Mouse (Mus musculus) myocyte (in vitro differentiated cells): Measurements from ENCODE around the gene Chek2.

ENCODE experiments used
- CEBPB ChIP-seq: IDR thresholded peaks from 2 replicates; pipeline ENCODE4 v1.6.1; 2011; ENCODE audit warnings: mild to moderate bottlenecking, moderate library complexity; ENCODE audit not compliant: poor library complexity, insufficient read depth, severe bottlenecking
- MAX ChIP-seq: IDR thresholded peaks from one replicate; pipeline ENCODE4 v1.6.1; 2011; ENCODE audit warnings: low read depth, mild to moderate bottlenecking, control low read depth
- MYOG ChIP-seq, 3 experiments: IDR thresholded peaks; one replicate each; pipeline ENCODE4 v1.6.1; 2011; ENCODE audit warnings: control low read depth in 2 of 3, low read depth in 2 of 3, mild to moderate bottlenecking in 2 of 3; ENCODE audit not compliant: insufficient read length in 2 of 3, control insufficient read depth in 1 of 3, insufficient read depth in 1 of 3
- POLR2A ChIP-seq: IDR thresholded peaks from one replicate; pipeline ENCODE4 v1.6.1; 2011; ENCODE audit warnings: low read depth, mild to moderate bottlenecking, control low read depth, moderate library complexity; ENCODE audit not compliant: insufficient read length
- POLR2AphosphoS2 ChIP-seq: IDR thresholded peaks from one replicate; pipeline ENCODE4 v1.6.1; 2011; ENCODE audit warnings: low read depth, control low read depth; ENCODE audit not compliant: insufficient read length
- TCF12 ChIP-seq: IDR thresholded peaks from one replicate; pipeline ENCODE4 v1.6.1; 2011; ENCODE audit warnings: mild to moderate bottlenecking, control low read depth; ENCODE audit not compliant: poor library complexity, insufficient read depth, severe bottlenecking
- TCF3 ChIP-seq: IDR thresholded peaks from one replicate; pipeline ENCODE4 v1.6.1; 2011; ENCODE audit warnings: low read depth, control low read depth; ENCODE audit not compliant: insufficient read length
- USF1 ChIP-seq: IDR thresholded peaks from one replicate; pipeline ENCODE4 v1.6.1; 2011; ENCODE audit warnings: low read depth, mild to moderate bottlenecking, control low read depth, moderate library complexity

GRCm38 (mm10) chr5:110841046-110841862 is 1.5 kb downstream of the Chek2 start:
- TF ChIP-seq USF1: no peak
- no peak for TF ChIP-seq MAX
- TF ChIP-seq TCF12: no peak
- no peak for TF ChIP-seq POLR2AphosphoS2
- TF ChIP-seq POLR2A: no peak
- TF ChIP-seq CEBPB: no peak
- no peak for TF ChIP-seq MYOG (IDR thresholded peaks at IDR 0.05; ENCODE audit: control insufficient read depth in 1 of 3, insufficient read depth in 1 of 3, insufficient read length in 2 of 3, low read depth in 2 of 3)
- TF ChIP-seq TCF3: no peak
